Mouse (Mus musculus) kidney, adult 2 months (tissue): Measurements from ENCODE around the gene Pfn4.
"Not testable (repeated sequence)": the region's sequence is repeated elsewhere in the genome, so short reads cannot be mapped to it uniquely, and the experiment has no call there.

Experiments used
- CTCF ChIP-seq: fragments of 200-500 bp; conservative IDR thresholded peaks from 2 replicates; pipeline ENCODE4 v1.5.1; 2011; ENCODE audit warnings: low read depth, mild to moderate bottlenecking, control low read depth, low read length, moderate library complexity, mixed read lengths; ENCODE audit not compliant: insufficient read depth, insufficient read length
- POLR2A ChIP-seq: fragments of 200-500 bp; IDR thresholded peaks from one replicate; pipeline ENCODE4 v1.6.1; 2011; ENCODE audit warnings: low read depth, low read length, control low read depth

GRCm38 (mm10) chr12:4797471-4797870 lies 28.6 kb downstream of the Pfn4 start:
- TF ChIP-seq POLR2A, CTCF: not testable (repeated sequence)
